ENCODE assay signal across 9 mouse cellular contexts in the genomic region with DNA sequence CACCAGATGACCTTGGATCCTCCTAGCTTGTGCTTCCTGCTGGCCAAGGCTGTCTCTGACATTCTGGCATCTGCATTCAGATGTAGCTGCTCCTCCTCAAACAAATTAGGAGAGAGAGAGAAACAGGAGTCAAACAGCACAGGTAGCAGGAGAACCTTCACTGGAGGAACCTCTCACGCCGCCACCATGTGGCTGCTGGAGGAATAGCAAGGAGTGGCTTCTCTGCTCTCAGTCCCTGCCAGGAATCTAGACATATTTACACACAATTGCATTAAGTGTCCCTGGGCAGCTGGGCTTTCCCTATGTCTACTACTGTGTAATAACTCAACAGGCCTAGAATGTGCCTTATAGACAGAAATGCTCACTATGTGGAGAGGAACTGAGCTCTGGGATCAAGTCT. TPM values are rescaled to one million over a fixed set of nuclear protein-coding genes. Genes with fewer than 3 reads are reported as not detected.
DNase-seq lines count a peak whose midpoint lies in the region; ATAC-seq lines count a peak whose summit lies in the region.
"Not testable (repeated sequence)": the region's sequence is repeated elsewhere in the genome, so short reads cannot be mapped to it uniquely, and the experiment has no call there.
"Had no signal": no experiment of that assay in that cellular context is flagged by ENCODE, and none has a peak within 500 bp of the region (broad histone marks: within the 10 kb centered on the region; RNA-seq: fewer than 3 reads in every experiment).

No protein-coding gene starts in this region.

- H3K4me2 ChIP-seq in heart, embryonic 14.5 days (ENCODE audit: low read length); kidney, embryonic 15.5 days: not testable (repeated sequence)

- H3K27me3 ChIP-seq in heart, embryonic 14.5 days (ENCODE audit: control insufficient read depth, insufficient read depth, low read length); kidney, embryonic 15.5 days: not testable (repeated sequence)

- H3K9ac ChIP-seq in heart, embryonic 14.5 days (ENCODE audit: low read length); kidney, embryonic 15.5 days: not testable (repeated sequence)

- WGBS in heart, embryonic 14.5 days, result 2% methylated on average over 2 of the region's 2 CpGs
- WGBS in kidney, embryonic 15.5 days, result 3% methylated on average over 2 of the region's 2 CpGs

- H3K9me3 ChIP-seq in heart, embryonic 14.5 days (ENCODE audit: control insufficient read depth, low read length); kidney, embryonic 15.5 days (replicated peaks): not testable (repeated sequence)

- H3K4me3 ChIP-seq in heart, embryonic 14.5 days (ENCODE audit: control insufficient read depth in 1 of 2, insufficient read depth in 1 of 2, low read depth in 1 of 2, low read length in 2 of 2); kidney, embryonic 15.5 days (replicated peaks): not testable (repeated sequence)

- H3K36me3 ChIP-seq in heart, embryonic 14.5 days (ENCODE audit: control insufficient read depth, insufficient read depth, low read length); kidney, embryonic 15.5 days: not testable (repeated sequence)

- H3K27ac ChIP-seq in heart, embryonic 14.5 days (replicated peaks in 1 of 2; ENCODE audit: control insufficient read depth in 1 of 2, insufficient read depth in 1 of 2, low read depth in 2 of 2, low read length in 2 of 2); kidney, embryonic 15.5 days: not testable (repeated sequence)

- 0 out of 2 replicates have a peak, but pooled peaks have one; percentile 27 for ATAC-seq in heart, embryonic 14.5 days (ENCODE audit: insufficient number of reproducible peaks, insufficient read depth, low FRiP score, low read depth)
- 0 out of 2 replicates have a peak, but pooled peaks have one; percentile 12 for ATAC-seq in kidney, embryonic 15.5 days (replicated peaks; ENCODE audit: low FRiP score)

- peak; percentile 26 for DNase-seq in CD4-positive helper T cell, adult 2 months (ENCODE audit: low read depth, low spot score)
- peak; percentile 54 for DNase-seq in adrenal gland, postnatal 10 days
- DNase-seq in embryo, embryonic 10 days (ENCODE audit: low spot score), result peak; percentile 66
- peak; percentile 22 to 44 for DNase-seq in lung, adult 18-20 months
- peak; percentile 55 for DNase-seq in naive thymus-derived CD4-positive, alpha-beta T cell, adult 2 months (ENCODE audit: low read depth)
- peak; percentile 63 for DNase-seq in testis, postnatal 10 days (ENCODE audit: low spot score)

- peaks cover 5 to 12% of the 10 kb centered on the region in 2 experiments for H3K4me1 ChIP-seq in heart, embryonic 14.5 days (ENCODE audit: control insufficient read depth in 2 of 2, insufficient read depth in 2 of 2, low read length in 2 of 2)
- not testable (repeated sequence) for H3K4me1 ChIP-seq in kidney, embryonic 15.5 days

RNA-seq across cellular contexts. Expression of a gene that starts 3.1 kb away (rescaled TPM):
- not detected for total RNA-seq in adrenal gland, postnatal 10 days (2021)
- not detected in 2 replicates for polyA plus RNA-seq in heart, embryonic 14.5 days (2014; fragmentation: Nextera tagmentation; extraction: Ambion mirVana)
- polyA plus RNA-seq in kidney, embryonic 15.5 days (2015; fragmentation: Nextera tagmentation; extraction: Ambion mirVana), result not detected in 2 replicates
- total RNA-seq: heart, postnatal 25 days had no signal

RNA-seq across cellular contexts. Expression of a gene that starts 9.5 kb away (rescaled TPM):
- total RNA-seq in adrenal gland, postnatal 10 days (2021), result not detected
- polyA plus RNA-seq in heart, embryonic 14.5 days (2014; fragmentation: Nextera tagmentation; extraction: Ambion mirVana), result 0.19 TPM in 1 of 2 replicates, not detected in the other
- not detected in 2 replicates for polyA plus RNA-seq in kidney, embryonic 15.5 days (2015; fragmentation: Nextera tagmentation; extraction: Ambion mirVana)
- total RNA-seq: heart, postnatal 25 days had no signal

RNA-seq across cellular contexts. Expression of a gene that starts 19.7 kb away (rescaled TPM):
- not detected for total RNA-seq in adrenal gland, postnatal 10 days (2021)
- polyA plus RNA-seq in heart, embryonic 14.5 days (2014; fragmentation: Nextera tagmentation; extraction: Ambion mirVana), result not detected in 2 replicates
- polyA plus RNA-seq in kidney, embryonic 15.5 days (2015; fragmentation: Nextera tagmentation; extraction: Ambion mirVana), result not detected in 2 replicates
- total RNA-seq: heart, postnatal 25 days had no signal

RNA-seq across cellular contexts. Expression of a gene that starts 35.7 kb away (rescaled TPM):
- not detected for total RNA-seq in adrenal gland, postnatal 10 days (2021)
- polyA plus RNA-seq in heart, embryonic 14.5 days (2014; fragmentation: Nextera tagmentation; extraction: Ambion mirVana), result not detected in 2 replicates
- not detected in 2 replicates for polyA plus RNA-seq in kidney, embryonic 15.5 days (2015; fragmentation: Nextera tagmentation; extraction: Ambion mirVana)
- total RNA-seq: heart, postnatal 25 days had no signal

RNA-seq across cellular contexts. Expression of a gene that starts 53.0 kb away (rescaled TPM):
- total RNA-seq in adrenal gland, postnatal 10 days (2021), result not detected
- not detected in 2 replicates for polyA plus RNA-seq in heart, embryonic 14.5 days (2014; fragmentation: Nextera tagmentation; extraction: Ambion mirVana)
- polyA plus RNA-seq in kidney, embryonic 15.5 days (2015; fragmentation: Nextera tagmentation; extraction: Ambion mirVana), result not detected in 2 replicates
- total RNA-seq: heart, postnatal 25 days had no signal
